Mouse (Mus musculus): ENCODE results near the gene Nedd9.

- no peak for TF ChIP-seq POLR2A (IDR thresholded peaks at IDR 0.05; ENCODE audit: borderline replicate concordance, control insufficient read depth, low read depth, low read length)
- no peak for TF ChIP-seq CTCF (IDR thresholded peaks at IDR 0.05; ENCODE audit: control insufficient read depth, insufficient read depth, low read length)
Observed at GRCm38 (mm10) chr13:41364273-41364672, 122.9 kb downstream of the Nedd9 start.

Data from bone marrow, adult 2 months (tissue).